Mouse (Mus musculus): ENCODE data around the gene Cxcr4.

DNA sequence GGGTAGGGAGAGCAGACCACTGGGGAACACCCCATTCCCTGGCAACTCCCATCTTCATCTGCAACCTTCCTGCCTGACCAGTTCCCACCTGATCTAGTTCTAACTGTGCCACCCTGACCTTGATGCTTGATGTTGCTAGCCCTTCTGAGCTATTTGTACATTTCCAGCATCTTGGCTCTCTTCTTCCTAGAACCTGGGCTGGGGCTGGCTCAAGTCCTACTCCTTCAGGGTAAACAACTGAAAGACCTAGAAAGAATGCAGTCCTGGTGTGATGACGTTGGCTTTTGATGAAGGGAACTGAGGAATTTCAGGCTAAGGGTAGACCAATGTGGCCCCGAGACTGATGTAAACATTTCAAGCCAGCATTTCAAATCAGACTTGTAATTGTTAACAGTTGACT, 24.5 kb upstream of the Cxcr4 start:
- TF ChIP-seq CTCF (IDR thresholded peaks at IDR 0.05; ENCODE audit: low read depth) (no peak), EP300 (IDR thresholded peaks at IDR 0.05; ENCODE audit: low read depth) (no peak)

Measured in heart, postnatal 0 days (tissue).